Mouse (Mus musculus) heart, embryonic 14.5 days (tissue): ENCODE results near the gene Ptprn2. TPM values are rescaled to one million over a fixed set of nuclear protein-coding genes. Genes with fewer than 3 reads are reported as not detected.

Experiments used
- ATAC-seq: fragments of 200-750 bp; cut with Nextera tagmentation; 2 replicates; pipeline ENCODE4 v1.8.0; 2017; ENCODE audit warnings: low read depth, moderate TSS enrichment; ENCODE audit not compliant: insufficient number of reproducible peaks, insufficient read depth, low FRiP score
- H3K27ac ChIP-seq, 2 experiments: fragments of 200-500 bp in 1 of 2; fragments of 300-500 bp in 1 of 2; sonication (generic) in 1 of 2; replicated peaks in 1 of 2; 2 replicates each; pipeline ENCODE4 v1.5.1; 2012 to 2014; ENCODE audit warnings: low read depth in 2 of 2, low read length in 2 of 2, control low read depth in 1 of 2, mild to moderate bottlenecking in 1 of 2, mixed read lengths in 1 of 2; ENCODE audit not compliant: control insufficient read depth in 1 of 2, insufficient read depth in 1 of 2
- H3K27me3 ChIP-seq: fragments of 300-500 bp; sonication (generic); 2 replicates; pipeline ENCODE4 v1.6.1; 2014; ENCODE audit warnings: mild to moderate bottlenecking, low read length, control low read depth; ENCODE audit not compliant: control insufficient read depth, insufficient read depth
- H3K36me3 ChIP-seq: fragments of 300-500 bp; sonication (generic); 2 replicates; pipeline ENCODE4 v1.6.1; 2014; ENCODE audit warnings: mild to moderate bottlenecking, control low read depth, low read length, mixed read lengths; ENCODE audit not compliant: control insufficient read depth, insufficient read depth
- H3K4me1 ChIP-seq, 2 experiments: fragments of 200-500 bp in 1 of 2; fragments of 300-500 bp in 1 of 2; sonication (generic) in 1 of 2; 2 replicates each; pipeline ENCODE4 v1.6.1; 2012 to 2014; ENCODE audit warnings: low read length in 2 of 2, control low read depth in 1 of 2, mixed read lengths in 1 of 2; ENCODE audit not compliant: control insufficient read depth in 2 of 2, insufficient read depth in 2 of 2
- H3K4me2 ChIP-seq: fragments of 300-500 bp; sonication (generic); 2 replicates; pipeline ENCODE4 v1.6.1; 2014; ENCODE audit warnings: mild to moderate bottlenecking, low read length
- H3K4me3 ChIP-seq, 2 experiments: fragments of 200-500 bp in 1 of 2; fragments of 300-500 bp in 1 of 2; sonication (generic) in 1 of 2; 2 replicates each; pipeline ENCODE4 v1.5.1; 2012 to 2014; ENCODE audit warnings: low read length in 2 of 2, mild to moderate bottlenecking in 2 of 2, control low read depth in 1 of 2, low read depth in 1 of 2, moderate library complexity in 1 of 2; ENCODE audit not compliant: control insufficient read depth in 1 of 2, insufficient read depth in 1 of 2
- H3K9ac ChIP-seq: fragments of 300-500 bp; sonication (generic); 2 replicates; pipeline ENCODE4 v1.6.1; 2014; ENCODE audit warnings: mild to moderate bottlenecking, low read length
- H3K9me3 ChIP-seq: fragments of 300-500 bp; sonication (generic); 2 replicates; pipeline ENCODE4 v1.6.1; 2016; ENCODE audit warnings: low read length, control low read depth; ENCODE audit not compliant: control insufficient read depth
- WGBS: fragments of 180-500 bp; shearing (Covaris S2); extraction: QIAGEN DNeasy Blood & Tissue Kit; methylation state at CpG from one replicate; pipeline ENCODE4 v1.1.7; 2014; 5-methylcytosine and 5-hydroxymethylcytosine counted together
- polyA plus RNA-seq: library from polyadenylated mRNA; unstranded; fragments of >200 nt; fragmentation: Nextera tagmentation; extraction: Ambion mirVana; gene quantifications from 2 replicates; pipeline ENCODE4 v1.2.1, GENCODE M21; 2014

Gene Ptprn2
- polyA plus RNA-seq, 1 experiment from 2014 or later = 0.20 TPM

DNA sequence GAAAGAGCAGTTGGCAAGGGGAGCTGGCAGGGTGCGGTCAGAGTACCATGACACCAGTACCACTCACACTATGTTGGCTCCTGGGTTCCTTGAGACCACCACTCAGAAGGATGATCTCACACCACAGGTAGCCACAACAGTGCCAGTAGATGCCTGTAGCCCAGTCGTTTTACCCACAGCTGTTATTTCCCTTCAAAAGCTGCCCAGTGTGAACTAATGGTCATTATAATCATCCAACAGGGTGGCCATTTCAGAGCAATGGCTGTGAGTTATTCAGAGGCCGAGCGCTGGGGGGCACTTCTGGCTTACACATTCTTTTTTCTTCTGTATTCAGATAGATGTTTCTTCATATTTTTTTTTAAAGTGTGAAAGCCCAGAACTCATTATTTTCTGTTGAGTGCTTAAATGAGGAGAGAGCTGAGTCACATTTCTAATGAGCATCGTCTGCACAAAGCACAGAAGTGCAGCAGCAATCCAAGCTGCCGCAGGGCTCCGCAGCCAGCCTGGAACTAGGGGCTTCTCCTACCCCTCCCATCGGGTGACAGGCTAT is 357.3 kb downstream of the Ptprn2 start:
- H3K4me2 ChIP-seq = no peak overlapping the region
- no peaks in the 10 kb centered on the region for H3K4me1 ChIP-seq
- no peaks in the 10 kb centered on the region for H3K36me3 ChIP-seq
- H3K9me3 ChIP-seq = no peaks in the 10 kb centered on the region
- H3K27me3 ChIP-seq = no peaks in the 10 kb centered on the region
- no peak overlapping the region for H3K27ac ChIP-seq
- WGBS = 75% methylated on average over 8 of the region's 8 CpGs
- H3K4me3 ChIP-seq = no peak overlapping the region
- no peak overlapping the region for H3K9ac ChIP-seq
- ATAC-seq = no peak

DNA sequence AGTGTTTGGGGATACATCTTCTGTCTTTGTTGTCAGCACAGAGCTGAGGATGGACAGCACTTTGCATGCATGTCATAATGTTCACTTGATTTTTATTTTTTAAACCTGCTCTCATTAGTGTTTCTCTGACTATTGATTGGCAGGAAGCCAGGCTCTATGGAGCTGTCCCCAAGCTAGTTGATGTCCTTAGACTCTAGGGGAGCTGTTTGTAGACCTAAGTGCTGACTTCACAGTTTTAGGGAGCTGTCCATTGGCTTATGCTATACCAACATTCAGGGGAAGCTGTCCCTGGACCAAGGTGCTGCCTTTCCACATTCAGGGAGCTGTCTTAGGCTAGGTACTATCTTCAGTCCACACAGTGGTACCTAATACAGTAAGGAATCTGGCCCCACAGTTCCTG is 360.7 kb downstream of the Ptprn2 start:
- no peak for ATAC-seq
- no peaks in the 10 kb centered on the region for H3K9me3 ChIP-seq
- no peak overlapping the region for H3K27ac ChIP-seq
- no peak overlapping the region for H3K4me3 ChIP-seq
- no peak overlapping the region for H3K9ac ChIP-seq
- no peaks in the 10 kb centered on the region for H3K36me3 ChIP-seq
- no peak overlapping the region for H3K4me2 ChIP-seq
- no peaks in the 10 kb centered on the region for H3K4me1 ChIP-seq
- no peaks in the 10 kb centered on the region for H3K27me3 ChIP-seq

DNA sequence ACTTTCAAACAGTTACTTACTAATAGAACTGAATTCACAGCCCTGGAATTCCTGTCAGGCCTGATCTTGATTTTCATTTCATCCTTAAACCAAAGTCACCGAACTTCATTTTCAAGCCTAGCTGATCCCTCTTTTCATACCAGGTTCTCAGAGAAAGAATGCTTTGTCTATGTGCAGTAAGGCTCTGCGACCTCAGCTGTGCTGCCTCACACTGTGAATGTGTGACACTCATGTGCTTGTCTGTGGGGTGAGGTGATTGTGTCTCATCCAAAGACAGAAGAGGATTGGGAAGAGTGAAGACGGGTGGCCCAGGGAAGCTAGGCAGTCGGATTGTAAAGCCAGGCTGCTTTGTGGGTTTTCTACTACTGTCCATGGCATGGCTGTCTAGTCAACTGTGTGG is 361.5 kb downstream of the Ptprn2 start:
- H3K36me3 ChIP-seq = no peaks in the 10 kb centered on the region
- 76% methylated on average over 4 of the region's 4 CpGs for WGBS
- no peak for ATAC-seq
- H3K4me2 ChIP-seq = no peak overlapping the region
- no peak overlapping the region for H3K27ac ChIP-seq
- no peak overlapping the region for H3K4me3 ChIP-seq
- H3K9me3 ChIP-seq = no peaks in the 10 kb centered on the region
- no peaks in the 10 kb centered on the region for H3K4me1 ChIP-seq
- H3K9ac ChIP-seq = no peak overlapping the region
- no peaks in the 10 kb centered on the region for H3K27me3 ChIP-seq

DNA sequence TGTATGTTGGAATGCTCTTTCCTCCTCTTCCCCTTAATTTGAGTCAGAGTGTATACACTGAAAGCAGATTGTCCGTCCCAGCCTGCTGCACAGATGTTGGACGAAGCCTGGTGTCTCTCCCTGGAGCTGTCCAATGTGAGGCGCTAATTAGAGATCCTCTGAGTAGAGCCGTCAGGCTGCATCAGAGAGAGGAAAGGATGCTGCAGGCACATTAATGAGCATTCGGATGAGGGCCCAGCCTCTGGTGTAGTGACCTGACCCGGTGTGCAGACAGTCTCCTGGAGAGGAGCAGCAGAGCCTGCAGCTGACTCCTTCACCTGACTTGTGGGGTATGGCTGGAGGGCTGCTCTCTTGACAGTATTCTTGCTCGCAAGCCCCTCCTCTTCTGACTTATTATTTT is 370.8 kb downstream of the Ptprn2 start:
- no peaks in the 10 kb centered on the region for H3K27me3 ChIP-seq
- H3K9me3 ChIP-seq = no peaks in the 10 kb centered on the region
- no peak overlapping the region for H3K27ac ChIP-seq
- no peak overlapping the region for H3K4me2 ChIP-seq
- H3K4me3 ChIP-seq = no peak overlapping the region
- no peaks in the 10 kb centered on the region for H3K36me3 ChIP-seq
- no peak for ATAC-seq
- no peak overlapping the region for H3K9ac ChIP-seq
- no peaks in the 10 kb centered on the region for H3K4me1 ChIP-seq
- 55% methylated on average over 7 of the region's 7 CpGs for WGBS

DNA sequence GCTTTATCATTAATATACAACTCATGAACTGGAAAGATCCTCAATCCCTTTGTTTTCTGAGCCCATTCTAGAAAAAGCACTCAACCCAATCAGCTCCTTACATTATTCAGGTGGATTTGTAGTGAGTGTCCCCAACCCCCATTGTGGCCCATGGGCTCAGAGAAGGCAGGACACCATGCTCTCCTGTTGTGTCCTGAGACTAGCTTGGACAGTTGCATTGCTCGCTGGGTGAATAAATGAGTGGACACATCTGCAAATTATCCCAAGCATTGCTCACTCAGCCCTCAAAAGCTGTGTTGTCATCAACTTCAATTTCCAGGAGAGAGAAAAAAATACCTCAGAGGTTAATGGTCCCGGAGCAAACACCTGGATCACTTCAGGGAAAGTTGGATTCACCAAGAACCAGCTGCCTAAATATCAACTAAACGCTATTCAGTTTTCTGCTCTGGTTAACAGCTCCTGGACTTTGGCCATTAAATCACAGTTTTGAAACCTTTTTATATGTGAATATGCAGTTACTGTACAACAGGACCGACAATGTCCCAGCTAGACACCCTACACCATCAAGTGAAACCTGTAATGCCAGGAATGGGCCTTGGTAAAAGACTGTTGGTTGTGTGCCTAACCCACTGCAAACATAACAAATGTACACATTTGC is 376.0 kb downstream of the Ptprn2 start:
- Histone ChIP-seq H3K27ac (no peak overlapping the region), H3K36me3 (no peaks in the 10 kb centered on the region), H3K4me1 (no peaks in the 10 kb centered on the region), H3K4me3 (no peak overlapping the region), H3K4me2 (no peak overlapping the region), H3K9ac (no peak overlapping the region), H3K9me3 (no peaks in the 10 kb centered on the region), H3K27me3 (no peaks in the 10 kb centered on the region)
- WGBS = 79% methylated on average over 4 of the region's 4 CpGs
- no peak for ATAC-seq

DNA sequence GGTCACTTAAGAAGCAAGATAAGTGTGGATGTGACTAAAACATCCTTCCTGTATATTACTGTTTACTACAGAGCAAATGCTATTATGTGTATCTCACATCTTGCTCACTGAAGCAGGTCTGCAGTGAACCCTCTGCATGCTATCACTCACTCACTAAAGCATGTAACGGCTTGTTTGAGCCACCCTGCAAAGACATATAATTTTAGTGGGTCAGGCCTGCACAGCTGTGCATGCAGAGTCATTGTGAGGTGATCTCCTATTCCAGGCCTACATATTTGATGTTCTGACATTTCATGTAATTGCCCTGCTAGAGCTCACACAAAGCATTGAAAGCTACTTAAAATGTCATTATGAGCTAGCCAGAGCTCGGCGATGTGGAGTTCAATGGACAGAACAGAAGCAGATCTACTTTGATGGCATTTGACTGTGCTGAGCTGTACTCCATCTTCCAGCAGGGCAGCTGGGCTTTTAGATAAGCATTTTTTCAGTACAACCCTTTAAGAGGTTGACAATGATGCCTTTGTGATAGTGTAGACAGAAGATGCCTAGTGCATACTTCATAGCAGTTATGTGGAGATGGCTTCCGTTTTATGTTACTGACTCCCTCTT is 377.9 kb downstream of the Ptprn2 start:
- Histone ChIP-seq H3K9ac (no peak overlapping the region), H3K36me3 (no peaks in the 10 kb centered on the region), H3K9me3 (no peaks in the 10 kb centered on the region), H3K4me1 (no peaks in the 10 kb centered on the region), H3K27ac (no peak overlapping the region), H3K27me3 (no peaks in the 10 kb centered on the region), H3K4me3 (no peak overlapping the region), H3K4me2 (no peak overlapping the region)
- no peak for ATAC-seq
- WGBS = 75% methylated on average over 4 of the region's 4 CpGs

DNA sequence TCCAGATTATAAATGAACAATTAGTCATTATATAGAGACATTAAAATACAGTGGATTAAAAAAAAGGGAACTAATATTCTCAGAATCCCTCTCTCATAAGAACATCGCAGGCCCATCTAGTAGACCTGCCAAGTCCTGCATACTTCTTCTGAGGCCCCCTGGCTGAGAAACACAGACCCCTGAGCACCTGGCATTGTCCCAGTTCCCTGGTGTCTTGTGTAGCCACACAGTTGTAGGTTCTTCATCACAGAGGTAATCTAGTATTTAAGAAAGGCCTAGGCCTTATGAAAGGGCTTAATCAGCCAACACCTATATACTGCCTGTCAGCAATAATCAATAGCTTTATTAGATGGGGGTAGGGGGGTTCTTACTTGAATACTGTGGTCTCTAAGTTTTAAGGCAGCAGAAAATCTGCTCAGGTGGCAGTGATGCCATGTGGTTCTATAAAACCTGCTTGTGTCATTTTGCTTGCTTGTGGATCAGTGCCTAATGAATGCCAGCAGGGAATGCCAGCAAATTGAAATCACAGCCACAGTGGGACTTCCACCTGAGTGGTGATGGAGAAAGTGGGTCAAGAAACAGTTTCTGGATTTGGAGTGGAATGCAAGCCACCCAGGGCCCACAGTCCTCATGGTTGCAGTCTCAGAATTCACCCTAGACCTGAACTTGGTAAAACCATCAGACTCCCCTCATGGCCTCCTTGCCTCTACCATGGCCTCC is 388.5 kb downstream of the Ptprn2 start:
- Histone ChIP-seq H3K9ac (no peak overlapping the region), H3K9me3 (no peaks in the 10 kb centered on the region), H3K4me2 (no peak overlapping the region), H3K27ac (no peak overlapping the region), H3K27me3 (no peaks in the 10 kb centered on the region), H3K36me3 (no peaks in the 10 kb centered on the region), H3K4me3 (no peak overlapping the region), H3K4me1 (no peaks in the 10 kb centered on the region)
- ATAC-seq = no peak
- 83% methylated on average over 1 of the region's 1 CpGs for WGBS
